8 mouse cellular contexts compared by ENCODE assay signal in the genomic region with DNA sequence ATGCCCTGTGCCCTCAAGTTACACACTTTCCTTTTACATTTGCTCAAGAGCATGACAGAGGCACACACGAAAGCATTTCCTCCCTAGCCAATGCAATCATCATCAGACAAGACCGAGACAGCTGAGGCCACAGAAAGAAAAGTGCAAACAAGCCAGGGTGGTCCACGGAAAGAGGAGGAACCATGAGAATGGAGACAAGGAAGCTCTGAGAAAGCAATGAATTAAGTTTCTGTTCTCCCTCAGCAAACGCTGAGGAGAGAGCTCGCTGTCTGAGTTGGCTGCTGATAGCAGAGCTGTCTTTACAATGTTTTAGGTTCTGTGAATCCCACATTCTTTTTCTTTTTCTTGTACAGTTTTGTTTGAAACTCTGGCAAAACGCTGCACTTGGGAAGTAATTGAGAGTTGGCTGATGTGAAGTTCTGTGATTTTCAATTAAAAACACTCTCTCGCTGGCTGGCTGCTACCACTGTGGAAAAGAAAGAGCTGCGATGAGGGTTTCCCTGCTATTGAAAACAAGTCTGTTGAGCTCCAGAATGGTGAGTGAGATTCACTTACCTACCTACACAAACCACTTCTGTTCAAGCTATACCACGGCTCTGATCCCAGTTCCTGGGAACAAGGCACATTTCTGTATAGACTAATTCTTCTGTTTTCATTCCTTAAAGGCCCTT.
DNase-seq lines count a peak whose midpoint lies in the region; ATAC-seq and TF ChIP-seq lines count a peak whose summit lies in the region.
"Had no signal": no experiment of that assay in that cellular context is flagged by ENCODE, and none has a peak within 500 bp of the region (broad histone marks: within the 10 kb centered on the region; RNA-seq: fewer than 3 reads in every experiment).

No protein-coding gene starts in this region.

- no peak for ATAC-seq in embryonic facial prominence, embryonic 15.5 days (ENCODE audit: insufficient number of reproducible peaks, low FRiP score, low TSS enrichment, low read depth)
- ATAC-seq in hindbrain, postnatal 0 days: peak; percentile 64; the same call in 1 of the 2 replicates
- no peak for ATAC-seq in neural tube, embryonic 12.5 days (ENCODE audit: low FRiP score, low read depth)

- H3K4me2 ChIP-seq in embryonic facial prominence, embryonic 15.5 days (replicated peaks): peak overlapping the region; percentile 35
- peak overlapping the region; percentile 40 for H3K4me2 ChIP-seq in hindbrain, postnatal 0 days (ENCODE audit: low read depth, low read length)
- H3K4me2 ChIP-seq in neural tube, embryonic 12.5 days (replicated peaks): peak overlapping the region; percentile 14

- no peak overlapping the region for H3K4me3 ChIP-seq in embryonic facial prominence, embryonic 15.5 days (replicated peaks)
- H3K4me3 ChIP-seq in hindbrain, postnatal 0 days (ENCODE audit: low read length): peak overlapping the region; percentile 2; the same call in 1 of the 2 replicates
- H3K4me3 ChIP-seq in neural tube, embryonic 12.5 days: no peak overlapping the region
- H3K4me3 ChIP-seq: myocyte had no signal

- intact Hi-C loops in left cerebral cortex, postnatal 25 days (cut with DNase I): loop anchor here (5.0 kb wide), 1 partner anchor 119 kb away; a partner anchor contains a TSS

- TF ChIP-seq CTCF in hindbrain, postnatal 0 days (IDR thresholded peaks at IDR 0.05; ENCODE audit: low read depth): no peak

- H3K36me3 ChIP-seq in embryonic facial prominence, embryonic 15.5 days: no peaks in the 10 kb centered on the region
- H3K36me3 ChIP-seq in hindbrain, postnatal 0 days (ENCODE audit: insufficient read depth, low read length): no peaks in the 10 kb centered on the region
- no peaks in the 10 kb centered on the region for H3K36me3 ChIP-seq in neural tube, embryonic 12.5 days

- peaks cover 51% of the 10 kb centered on the region for H3K4me1 ChIP-seq in embryonic facial prominence, embryonic 15.5 days
- H3K4me1 ChIP-seq in hindbrain, postnatal 0 days (ENCODE audit: insufficient read depth, low read length): no peaks in the 10 kb centered on the region
- peaks cover 16% of the 10 kb centered on the region for H3K4me1 ChIP-seq in neural tube, embryonic 12.5 days

- no peaks in the 10 kb centered on the region for H3K9me3 ChIP-seq in embryonic facial prominence, embryonic 15.5 days (replicated peaks)
- no peaks in the 10 kb centered on the region for H3K9me3 ChIP-seq in hindbrain, postnatal 0 days (ENCODE audit: low read length)
- no peaks in the 10 kb centered on the region for H3K9me3 ChIP-seq in neural tube, embryonic 12.5 days

- WGBS in embryonic facial prominence, embryonic 15.5 days: 15% methylated on average over 9 of the region's 9 CpGs
- 24% methylated on average over 9 of the region's 9 CpGs for WGBS in hindbrain, postnatal 0 days
- 40% methylated on average over 9 of the region's 9 CpGs for WGBS in neural tube, embryonic 12.5 days

- peak; percentile 30 to 64 for DNase-seq in left cerebral cortex, postnatal 25 days (ENCODE audit: low spot score in 2 of 2)
- no peak for DNase-seq in left cerebral cortex, adult 11 months (ENCODE audit: low spot score)
- peak; percentile 29 for DNase-seq in hindbrain, postnatal 0 days (ENCODE audit: low spot score)
- DNase-seq in natural killer cell, adult 2 months (ENCODE audit: low spot score in 2 of 2): no peak
- no peak for DNase-seq in gastrocnemius, postnatal 10 days

- H3K27me3 ChIP-seq in embryonic facial prominence, embryonic 15.5 days: no peaks in the 10 kb centered on the region
- H3K27me3 ChIP-seq in hindbrain, postnatal 0 days (ENCODE audit: insufficient read depth, low read length): no peaks in the 10 kb centered on the region
- no peaks in the 10 kb centered on the region for H3K27me3 ChIP-seq in neural tube, embryonic 12.5 days (replicated peaks)

- H3K9ac ChIP-seq in embryonic facial prominence, embryonic 15.5 days: no peak overlapping the region
- no peak overlapping the region for H3K9ac ChIP-seq in hindbrain, postnatal 0 days (replicated peaks; ENCODE audit: low read length)
- no peak overlapping the region for H3K9ac ChIP-seq in neural tube, embryonic 12.5 days

- peak overlapping the region; percentile 74 for H3K27ac ChIP-seq in embryonic facial prominence, embryonic 15.5 days (replicated peaks)
- peak overlapping the region; percentile 73 for H3K27ac ChIP-seq in hindbrain, postnatal 0 days
- no peak overlapping the region for H3K27ac ChIP-seq in neural tube, embryonic 12.5 days

Comparison
In these comparisons a context has a peak if more than half of its experiments do, and no peak if none do; other contexts are left out.
1. DNase-seq: peak in left cerebral cortex, postnatal 25 days (2 of 2) and hindbrain, postnatal 0 days (single experiment); none in left cerebral cortex, adult 11 months (single experiment), natural killer cell, adult 2 months (0 of 2) and gastrocnemius, postnatal 10 days (single experiment).
2. Peak in every context shown above with its lines, with median percentiles within 50 percentile points of each other: H3K4me2 ChIP-seq.